Mouse (Mus musculus): ENCODE results near the gene P4ha1.
A peak's percentile ranks its signal among the peaks of the same experiment; 100 is the strongest.
"Not testable (repeated sequence)": the region's sequence is repeated elsewhere in the genome, so short reads cannot be mapped to it uniquely, and the experiment has no call there.

The P4ha1 gene

DNA sequence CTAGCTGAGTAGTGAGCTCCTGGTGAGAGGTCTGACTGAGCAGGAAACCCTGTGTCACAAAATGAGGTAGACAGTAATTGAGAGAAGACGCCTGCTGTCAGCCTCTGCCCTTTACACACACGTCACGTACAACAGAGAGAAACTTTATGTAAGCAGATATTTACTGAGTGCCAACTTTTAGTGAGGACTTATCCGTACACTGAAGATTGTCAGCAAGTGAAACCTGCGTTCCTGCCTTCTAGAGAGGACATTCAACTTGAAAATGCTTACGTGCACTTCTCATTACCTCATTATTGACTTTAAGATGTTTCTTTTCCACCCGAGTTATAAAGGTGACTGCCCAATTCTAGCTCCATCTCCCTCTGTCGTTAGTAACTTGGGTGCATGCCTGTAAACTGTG lies 45.6 kb downstream of the P4ha1 start:
- DNase-seq (ENCODE audit: low read depth, low spot score): no peak

DNA sequence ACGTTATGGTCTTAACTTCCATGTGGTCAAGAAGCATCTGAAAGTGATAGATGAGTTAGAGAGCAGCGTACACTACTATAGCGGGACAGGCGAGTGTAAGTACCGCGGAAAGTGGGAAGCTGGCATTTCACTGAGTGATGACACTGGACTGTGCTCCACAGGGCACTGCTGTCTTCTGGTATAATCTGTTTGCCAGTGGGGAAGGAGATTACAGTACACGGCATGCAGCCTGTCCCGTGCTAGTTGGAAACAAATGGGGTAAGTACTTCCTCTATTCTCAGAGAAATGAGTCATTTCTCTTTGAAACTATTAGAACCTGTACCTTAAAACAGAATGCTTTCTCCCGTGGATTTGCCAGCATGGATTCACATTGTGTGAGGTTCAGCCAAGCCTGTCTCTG lies 46.3 kb downstream of the P4ha1 start:
- DNase-seq (ENCODE audit: low read depth, low spot score): no peak

DNA sequence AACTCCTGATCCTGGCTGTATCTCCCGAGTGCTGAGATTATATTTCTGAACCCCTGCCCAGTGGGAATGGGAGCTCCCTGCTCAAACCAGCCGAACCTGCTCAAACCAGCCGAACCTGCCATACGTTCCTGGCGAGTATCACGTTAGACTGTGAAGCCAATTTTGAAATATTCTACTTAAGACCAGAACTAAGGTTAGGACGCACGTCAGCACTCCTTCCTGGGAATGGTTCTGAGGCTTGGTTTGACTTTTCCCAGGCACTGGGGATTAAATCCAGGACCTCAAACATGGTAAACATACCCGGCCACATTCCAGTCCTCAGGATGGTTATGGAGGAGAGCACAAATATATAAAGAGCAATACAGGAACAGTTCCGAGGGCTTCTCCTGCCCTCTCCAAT lies 54.8 kb downstream of the P4ha1 start:
- no peak for DNase-seq (ENCODE audit: low read depth, low spot score)

DNA sequence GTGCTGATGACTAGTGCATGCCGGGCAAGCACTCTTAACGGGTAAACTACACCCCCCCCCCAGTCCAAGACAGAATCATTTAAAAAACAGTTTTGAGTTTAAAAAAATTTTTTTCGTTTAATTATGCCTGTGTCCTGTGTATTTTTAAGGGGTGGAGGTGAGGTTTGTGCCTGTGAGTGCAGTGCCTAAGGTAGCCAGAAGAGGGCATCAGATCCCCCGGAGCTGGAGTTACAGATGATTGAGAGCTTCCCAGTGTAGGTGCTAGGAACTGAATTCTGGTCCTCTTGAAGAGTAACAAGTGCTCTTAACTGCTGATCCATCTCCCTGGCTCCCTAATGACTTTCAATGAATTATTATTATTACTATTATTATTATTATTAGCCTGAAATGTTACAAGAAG lies 55.6 kb downstream of the P4ha1 start:
- DNase-seq (ENCODE audit: low read depth, low spot score): no peak

DNA sequence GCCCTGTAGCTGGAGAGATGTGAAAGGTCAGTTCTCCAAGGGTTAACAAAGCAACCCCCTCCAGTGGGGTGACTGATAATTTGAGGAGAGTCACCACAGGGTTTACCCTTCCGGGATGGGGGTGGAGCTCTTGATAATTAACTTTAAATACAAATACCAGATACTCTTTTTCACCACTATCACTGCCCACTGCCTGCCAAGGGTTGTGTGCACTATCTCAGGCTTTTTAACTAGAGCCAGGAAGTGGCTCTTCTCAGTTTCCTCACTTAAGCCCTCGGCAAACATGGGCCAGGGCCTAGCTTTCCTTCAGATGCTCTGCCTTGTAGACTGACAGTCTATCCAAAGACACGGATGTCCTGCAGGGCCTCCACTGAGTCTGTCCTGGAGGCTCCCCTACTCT lies 56.8 kb downstream of the P4ha1 start:
- no peak for DNase-seq (ENCODE audit: low read depth, low spot score)

DNA sequence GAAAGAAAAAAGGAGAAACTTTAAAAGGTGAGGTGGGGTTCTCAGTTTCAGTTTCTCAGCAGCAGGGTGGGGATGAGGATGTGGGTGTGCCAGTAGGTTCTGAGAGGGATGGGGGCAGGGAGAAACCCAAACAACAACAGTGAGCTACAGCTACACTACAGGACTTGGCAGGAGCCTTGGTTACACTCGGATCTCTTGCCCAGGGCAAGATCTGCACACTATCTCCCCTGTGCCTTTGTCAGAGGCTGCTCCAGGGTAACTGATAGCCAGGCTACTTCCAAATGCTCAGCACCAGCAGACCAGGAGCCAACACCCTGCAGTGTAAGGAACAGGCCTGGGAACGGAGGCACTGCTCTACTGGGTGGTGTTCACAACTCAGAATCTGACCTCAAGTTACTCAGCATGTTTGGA lies 57.3 kb downstream of the P4ha1 start:
- no peak for DNase-seq (ENCODE audit: low read depth, low spot score)

DNA sequence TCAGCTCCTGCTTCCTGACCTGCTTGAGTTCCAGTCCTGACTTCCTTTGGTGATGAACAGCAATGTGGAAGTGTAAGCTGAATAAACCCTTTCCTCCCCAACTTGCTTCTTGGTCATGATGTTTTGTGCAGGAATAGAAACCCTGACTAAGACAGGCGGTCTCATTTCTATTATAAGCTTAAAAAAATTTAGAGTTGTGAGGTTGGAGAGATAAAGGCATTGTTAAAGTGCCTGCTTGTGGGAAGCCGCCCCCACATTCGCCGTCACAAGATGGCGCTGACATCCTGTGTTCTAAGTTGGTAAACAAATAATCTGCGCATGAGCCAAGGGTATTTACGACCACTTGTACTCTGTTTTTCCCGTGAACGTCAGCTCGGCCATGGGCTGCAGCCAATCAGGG lies 58.5 kb downstream of the P4ha1 start:
- DNase-seq (ENCODE audit: low read depth, low spot score): not testable (repeated sequence)

DNA sequence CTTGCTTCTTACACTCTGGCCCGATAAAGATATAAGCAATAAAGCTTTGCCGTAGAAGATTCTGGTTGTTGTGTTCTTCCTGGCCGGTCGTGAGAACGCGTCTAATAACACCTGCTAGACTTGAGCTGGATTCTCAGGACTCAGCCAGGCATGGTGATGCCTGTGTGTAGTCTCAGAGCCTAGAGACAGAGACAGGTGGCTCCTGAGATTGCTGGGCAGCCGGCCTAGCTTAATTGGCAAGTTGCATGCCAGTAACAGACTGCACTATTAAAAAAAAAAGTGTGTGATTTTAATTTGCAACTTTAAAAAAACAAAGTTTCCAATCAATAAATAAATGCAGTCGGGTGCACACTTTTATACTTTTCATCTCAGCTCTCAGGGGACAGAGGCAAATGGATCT lies 63.9 kb downstream of the P4ha1 start:
- DNase-seq (ENCODE audit: low read depth, low spot score): no peak

DNA sequence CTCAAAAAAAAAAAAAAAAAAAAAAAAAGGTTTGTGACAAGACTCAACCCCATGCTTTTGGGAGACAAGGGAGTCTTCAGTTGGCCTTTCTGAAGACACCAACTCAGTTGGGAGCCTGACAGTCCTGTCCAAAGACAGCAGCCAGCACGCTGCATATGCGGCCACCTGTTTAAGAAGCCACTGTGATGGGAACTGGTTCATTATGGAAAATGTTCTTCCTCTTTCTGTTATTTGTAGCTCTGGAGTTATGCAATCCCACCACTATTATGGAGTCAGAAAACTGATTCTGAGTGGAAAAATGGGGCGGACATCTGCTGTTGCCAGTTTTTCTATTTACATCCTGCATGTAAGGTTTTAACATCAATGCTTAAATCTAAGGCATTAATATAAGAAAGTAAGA lies 66.6 kb downstream of the P4ha1 start:
- no peak for DNase-seq (ENCODE audit: low read depth, low spot score)

DNA sequence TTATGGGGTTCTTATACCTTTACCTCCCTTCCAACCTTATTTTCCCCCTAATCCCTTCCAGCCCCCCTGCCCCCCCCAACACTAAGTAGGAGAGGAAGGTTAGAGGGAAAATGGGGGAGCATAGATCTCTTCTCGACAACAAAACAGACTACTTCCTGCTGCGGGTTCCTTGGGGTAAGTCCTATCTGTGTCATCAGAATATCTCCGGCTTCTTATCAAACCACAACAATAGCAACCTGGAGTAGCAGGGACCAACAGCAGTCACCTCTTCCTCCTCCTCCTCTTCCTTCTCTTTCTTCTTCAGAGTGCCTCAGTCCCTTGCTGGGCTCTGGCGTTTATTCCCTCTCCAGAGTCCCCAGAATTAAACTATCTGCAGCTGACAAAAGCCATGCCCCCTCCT lies 68.8 kb downstream of the P4ha1 start:
- no peak for DNase-seq (ENCODE audit: low read depth, low spot score)

DNA sequence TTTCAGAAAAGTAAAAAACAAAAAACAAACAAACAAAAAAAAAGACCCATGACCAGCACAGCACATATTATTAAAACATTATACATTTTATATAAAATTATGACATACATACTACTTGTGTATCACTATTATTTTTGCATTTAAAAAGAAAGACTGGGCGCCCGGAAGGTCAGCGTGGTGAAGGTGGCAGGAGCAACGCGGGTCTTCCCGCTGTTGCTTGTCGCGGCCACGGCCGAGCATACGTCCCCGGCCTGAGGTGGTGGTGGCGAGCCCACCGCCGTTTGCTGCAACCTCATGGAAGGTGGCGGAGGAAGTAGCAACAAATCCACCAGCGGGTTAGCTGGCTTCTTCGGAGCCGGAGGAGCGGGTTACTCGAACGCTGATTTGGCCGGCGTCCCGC lies 72.4 kb downstream of the P4ha1 start, which contains the start of gene Gm10273:
Gene Gm10273 (plus strand): TSS at position 172 of the 400 bp plus-strand sequence.
- not testable (repeated sequence) for DNase-seq (ENCODE audit: low read depth, low spot score)

DNA sequence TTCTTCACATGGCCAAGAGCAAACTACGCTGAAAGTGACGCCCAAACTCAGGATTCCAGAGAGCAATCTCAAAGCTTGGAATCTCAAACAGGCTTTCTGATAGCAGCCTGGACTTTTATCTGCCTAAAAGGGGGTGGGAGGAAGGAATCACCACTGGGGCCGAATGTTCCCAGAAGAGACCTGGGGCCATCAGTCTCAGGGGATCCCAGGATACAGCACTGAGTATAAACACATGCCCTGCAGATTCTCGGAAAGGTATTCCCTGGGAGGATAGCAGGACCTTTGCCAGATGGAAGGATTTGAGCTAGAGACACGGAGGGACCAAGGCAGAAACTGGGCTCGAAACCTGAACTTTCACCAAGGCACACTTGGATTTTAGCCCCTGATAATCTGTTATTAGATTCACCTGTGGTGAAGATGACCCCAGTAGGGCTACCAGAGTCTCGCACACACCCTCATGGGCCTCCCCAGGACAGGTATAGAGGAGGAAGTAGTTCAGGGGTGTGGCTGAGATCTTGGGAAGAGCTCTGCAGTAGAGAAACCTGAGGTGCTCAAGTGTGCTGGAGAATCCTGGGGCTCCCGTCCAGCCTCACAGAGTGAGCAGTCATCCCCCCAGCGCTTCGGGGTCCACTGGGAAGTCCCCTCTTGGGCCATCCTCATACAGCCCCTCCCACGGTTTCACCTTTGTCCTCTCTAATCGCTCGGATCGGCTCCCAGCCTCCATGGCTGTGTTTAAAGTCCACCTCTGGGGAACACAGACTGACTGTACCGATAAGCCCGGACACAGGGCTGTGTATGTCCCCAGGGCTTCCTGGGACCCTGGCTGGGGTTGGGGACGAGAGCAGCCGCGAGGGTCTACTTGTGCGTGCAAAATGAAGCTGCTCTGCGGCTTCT lies 80.0 kb downstream of the P4ha1 start, which contains the start of gene Pla2g12b:
Gene Pla2g12b (plus strand): TSS at position 762 of the 894 bp plus-strand sequence.
- DNase-seq (ENCODE audit: low read depth, low spot score): no peak

DNA sequence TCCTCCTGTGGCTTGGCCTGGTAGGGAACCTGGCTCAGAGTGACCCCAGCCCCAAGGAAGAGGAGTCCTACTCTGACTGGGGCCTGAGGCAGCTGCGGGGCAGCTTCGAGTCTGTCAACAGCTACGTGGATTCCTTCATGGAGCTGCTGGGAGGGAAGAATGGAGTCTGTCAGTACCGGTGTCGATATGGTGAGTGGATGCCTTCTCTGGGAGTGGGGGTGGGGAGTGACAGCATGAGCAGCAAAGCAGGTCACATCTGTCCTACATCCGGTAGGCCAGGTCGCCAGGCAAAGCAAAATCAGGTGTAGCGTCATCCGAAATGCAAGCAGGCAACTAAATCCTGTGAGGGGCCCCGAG lies 80.7 kb downstream of the P4ha1 start:
- peak; percentile 13 for DNase-seq (ENCODE audit: low read depth, low spot score)

DNA sequence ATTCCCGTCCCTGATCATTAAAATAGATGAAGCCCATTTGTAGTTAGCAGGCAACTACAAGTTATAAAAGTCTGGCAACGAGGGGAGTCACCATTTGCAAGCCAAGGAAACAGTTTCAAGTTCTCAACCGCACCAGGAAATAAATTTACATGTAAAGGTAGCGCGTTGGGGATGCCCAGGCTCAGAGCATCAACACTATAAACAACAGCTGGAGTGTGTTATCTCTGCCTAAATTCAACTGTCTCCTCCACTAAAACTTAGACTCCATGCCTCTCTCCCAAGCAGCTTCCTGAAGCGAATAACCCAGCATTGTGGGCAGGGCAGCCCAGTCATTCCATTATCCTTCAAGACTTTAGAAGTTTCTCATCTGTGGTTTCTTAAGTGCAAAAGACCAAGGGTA lies 85.4 kb downstream of the P4ha1 start:
- DNase-seq (ENCODE audit: low read depth, low spot score): no peak

DNA sequence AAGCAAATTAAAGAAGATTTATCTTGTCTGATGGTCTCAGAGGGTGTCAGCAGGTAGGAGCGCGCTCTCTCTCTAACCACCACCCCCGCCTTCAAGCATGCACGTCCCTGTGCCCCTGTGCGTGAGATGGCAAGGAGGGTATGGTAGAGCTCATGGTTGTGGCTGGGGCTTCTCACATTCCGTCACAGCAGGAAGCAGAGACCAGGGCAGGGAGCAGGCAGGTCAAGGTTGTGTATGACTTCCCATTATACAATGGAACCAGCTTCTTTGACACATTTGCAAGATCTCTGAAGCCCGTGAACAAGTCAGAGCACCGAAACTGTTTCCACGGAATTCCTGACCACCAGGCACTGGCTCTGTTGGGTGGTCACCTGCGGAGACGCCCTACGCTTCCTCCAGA lies 87.2 kb downstream of the P4ha1 start:
- DNase-seq (ENCODE audit: low read depth, low spot score): no peak

DNA sequence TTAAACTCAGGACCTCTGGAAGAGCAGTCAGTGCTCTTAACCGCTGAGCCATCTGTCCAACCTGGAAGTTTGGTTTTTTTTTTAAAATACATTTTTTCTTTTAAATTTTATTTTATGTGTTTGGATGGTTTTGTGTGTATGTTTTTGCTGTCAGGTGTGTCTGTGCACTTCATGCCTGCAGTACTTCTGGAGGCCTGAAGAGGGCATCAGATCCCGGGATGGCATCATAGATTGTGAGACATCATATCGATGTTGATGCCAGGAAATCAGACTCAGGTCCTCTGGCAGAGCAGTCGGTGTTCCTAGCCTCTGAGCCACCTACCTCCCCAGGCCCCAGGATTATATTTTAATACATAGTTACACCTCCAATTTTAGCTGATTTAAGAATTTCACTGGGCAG lies 90.6 kb downstream of the P4ha1 start:
- no peak for DNase-seq (ENCODE audit: low read depth, low spot score)

DNA sequence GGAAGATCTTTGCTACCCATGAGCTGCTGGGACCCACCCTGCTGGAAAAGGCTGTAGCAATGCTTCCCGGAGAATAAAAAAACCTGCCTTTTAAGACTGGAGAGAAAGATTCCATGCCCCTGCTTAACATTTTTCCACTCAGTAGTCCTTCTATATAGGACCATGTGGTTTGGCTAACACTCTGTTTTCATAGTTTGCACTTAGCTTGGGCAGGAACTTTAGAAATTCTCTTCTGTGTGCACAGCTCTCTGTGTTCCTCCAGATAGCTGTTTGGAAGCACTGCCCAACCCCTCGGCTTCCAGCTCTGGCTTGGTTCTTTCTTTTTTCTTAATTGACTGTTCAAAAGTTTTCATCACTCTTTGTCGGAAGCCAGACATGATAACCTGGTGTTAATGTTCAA lies 93.5 kb downstream of the P4ha1 start:
- no peak for DNase-seq (ENCODE audit: low read depth, low spot score)

DNA sequence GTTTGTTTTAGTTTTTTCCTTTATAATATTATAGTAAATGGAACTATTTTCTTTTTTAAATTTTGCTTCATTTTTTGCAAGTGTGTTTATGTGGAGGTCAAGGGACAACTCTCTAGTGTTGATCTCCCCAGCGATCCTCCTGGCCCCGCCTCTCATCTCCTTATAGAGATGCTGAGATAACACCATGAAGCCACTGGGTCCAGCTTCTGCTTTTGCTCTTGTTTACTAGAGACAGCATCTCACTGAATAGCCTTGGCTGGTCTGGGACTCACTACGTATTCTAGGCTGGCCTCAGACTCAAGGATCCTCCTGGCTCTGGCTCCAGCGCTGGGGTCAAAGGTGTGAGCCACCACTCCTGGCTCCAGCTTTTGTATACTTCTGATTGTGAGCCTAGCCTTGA lies 96.4 kb downstream of the P4ha1 start:
- no peak for DNase-seq (ENCODE audit: low read depth, low spot score)
